Mouse (Mus musculus): ENCODE data around the gene 1700069L16Rik.

DNA sequence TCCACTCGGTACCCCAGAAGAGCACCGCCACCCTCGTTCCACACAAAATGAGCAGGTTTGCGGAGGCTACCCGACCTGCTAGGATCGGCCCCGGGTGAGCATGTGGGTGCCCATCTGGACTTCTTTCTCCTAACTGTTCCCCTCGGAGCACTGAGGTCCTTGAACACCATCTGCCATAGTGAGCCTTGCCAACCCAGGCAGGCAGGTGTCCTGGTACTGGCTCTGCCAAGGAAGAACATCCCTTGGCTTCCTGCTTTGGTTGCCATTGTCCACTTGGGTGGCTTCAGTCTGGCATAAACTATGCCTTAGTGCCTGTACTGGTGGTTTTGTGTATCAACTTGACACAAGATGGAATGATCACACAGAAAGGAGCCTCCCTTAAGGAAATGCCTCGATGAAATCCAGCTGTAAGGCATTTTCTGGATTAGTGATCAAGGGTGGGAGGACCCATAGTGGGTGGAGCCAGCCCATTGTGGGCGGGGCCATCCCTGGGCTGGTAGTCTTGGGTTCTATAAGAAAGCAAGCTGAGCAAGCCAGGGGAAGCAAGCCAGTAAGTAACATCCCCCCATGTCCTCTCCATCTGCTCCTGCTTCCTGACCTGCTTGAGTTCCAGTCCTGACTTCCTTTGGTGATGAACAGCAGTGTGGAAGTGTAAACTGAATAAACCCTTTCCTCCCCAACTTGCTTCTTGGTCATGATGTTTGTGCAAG is 45.7 kb downstream of the 1700069L16Rik start:
- no peak for TF ChIP-seq TAL1 (IDR thresholded peaks at IDR 0.05; ENCODE audit: low read length)
- TF ChIP-seq GATA1 (IDR thresholded peaks at IDR 0.05; ENCODE audit: low read length) = no peak

Measured in erythroblast, embryonic 14.5 days (primary cell).